Mouse (Mus musculus): ENCODE results near the gene Olfr1257. TPM values are rescaled to one million over a fixed set of nuclear protein-coding genes. Genes with fewer than 3 reads are reported as not detected.

Gene Olfr1257
- polyA plus RNA-seq (2015; fragmentation: Nextera tagmentation; extraction: Ambion mirVana) = not detected in 2 replicates

GRCm38 (mm10) chr2:89878137-89878536 lies at the start of gene Olfr1257:
TSS of gene Olfr1257 (plus strand) at chr2:89878437.

DNA sequence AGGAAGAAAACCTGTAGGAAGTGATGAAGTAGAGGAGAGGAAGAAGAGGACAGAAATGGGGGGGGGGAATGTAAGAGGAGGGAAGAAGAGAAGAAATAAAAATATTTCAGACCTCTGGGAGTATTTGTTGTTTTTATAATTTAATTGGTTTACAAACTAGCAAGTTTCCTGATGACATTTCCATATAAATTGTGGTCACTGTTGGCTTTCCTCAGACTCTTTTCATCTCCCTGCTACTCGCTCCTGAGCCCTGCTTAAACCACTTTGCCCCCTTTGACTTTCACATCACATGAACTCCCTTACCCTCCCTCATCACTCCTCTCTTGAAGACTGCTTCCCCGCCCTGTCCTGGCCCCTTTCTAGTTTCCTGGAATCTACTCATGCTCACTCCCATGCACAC lies 36.8 kb upstream of the Olfr1257 start, which contains the start of gene Olfr1256:
Olfr1256 (minus strand) TSS at position 101 of the 400 bp plus-strand sequence.

DNA sequence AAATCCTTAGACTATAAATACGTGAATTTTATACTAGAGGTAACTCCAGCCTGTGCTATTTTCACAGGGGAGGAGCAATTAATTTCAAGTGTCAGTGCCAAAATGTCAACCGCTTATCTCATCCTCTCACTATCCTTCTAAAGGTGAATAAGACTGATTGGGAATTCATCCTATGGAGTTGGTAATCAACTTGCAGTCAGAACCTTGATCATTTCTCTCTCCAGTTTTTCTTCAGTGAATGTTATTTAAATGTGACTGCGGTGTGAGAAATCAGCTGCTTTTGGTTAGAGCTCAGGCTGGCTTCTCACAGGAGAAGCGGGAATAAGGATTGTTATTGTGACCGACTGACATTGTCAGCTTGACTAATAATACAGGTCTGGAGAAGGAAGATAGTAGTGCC lies 30.1 kb upstream of the Olfr1257 start, which contains the start of gene Olfr48:
Olfr48 (minus strand) TSS at position 101 of the 400 bp plus-strand sequence.

DNA sequence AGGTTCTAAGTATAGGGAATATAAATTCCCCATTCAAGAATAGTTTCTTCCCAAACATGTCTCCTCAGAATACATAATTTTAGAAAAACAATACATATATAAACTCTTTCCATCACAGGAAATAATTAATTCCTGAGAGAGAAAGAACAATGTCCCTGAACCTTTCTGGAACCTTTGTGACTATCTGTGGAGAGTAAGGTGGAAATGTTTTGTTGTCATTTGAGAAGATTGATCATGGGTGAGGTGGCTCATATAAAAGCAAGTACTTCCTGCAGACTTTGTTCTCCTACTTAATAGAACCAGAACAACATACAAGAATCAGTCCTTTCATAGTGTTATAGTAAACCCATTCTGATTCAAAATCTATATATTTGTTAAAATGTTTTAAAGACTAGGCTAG lies 48.8 kb downstream of the Olfr1257 start, which contains the start of gene Olfr1258:
Olfr1258 (plus strand) TSS at position 301 of the 400 bp plus-strand sequence.

Other genes with a start within 250 kb of the Olfr1257 start
- not detected in 2 replicates for gene Olfr1249, start 243.5 kb upstream of the Olfr1257 start, polyA plus RNA-seq (2015; fragmentation: Nextera tagmentation; extraction: Ambion mirVana)
- gene Olfr1250, start 217.0 kb upstream of the Olfr1257 start, polyA plus RNA-seq (2015; fragmentation: Nextera tagmentation; extraction: Ambion mirVana) = not detected in 2 replicates
- gene Olfr1251, start 206.5 kb upstream of the Olfr1257 start, polyA plus RNA-seq (2015; fragmentation: Nextera tagmentation; extraction: Ambion mirVana) = not detected in 2 replicates
- not detected in 2 replicates for gene Olfr1252, start 153.4 kb upstream of the Olfr1257 start, polyA plus RNA-seq (2015; fragmentation: Nextera tagmentation; extraction: Ambion mirVana)
- not detected in 2 replicates for gene Olfr1253, start 121.3 kb upstream of the Olfr1257 start, polyA plus RNA-seq (2015; fragmentation: Nextera tagmentation; extraction: Ambion mirVana)
- not detected in 2 replicates for gene Olfr1254, start 84.8 kb upstream of the Olfr1257 start, polyA plus RNA-seq (2015; fragmentation: Nextera tagmentation; extraction: Ambion mirVana)
- not detected in 2 replicates for gene Olfr1255, start 66.4 kb upstream of the Olfr1257 start, polyA plus RNA-seq (2015; fragmentation: Nextera tagmentation; extraction: Ambion mirVana)
- gene Olfr1256, start 36.9 kb upstream of the Olfr1257 start, polyA plus RNA-seq (2015; fragmentation: Nextera tagmentation; extraction: Ambion mirVana) = not detected in 2 replicates
- 0.13 TPM in 1 of 2 replicates, not detected in the other for gene Olfr48, start 30.2 kb upstream of the Olfr1257 start, polyA plus RNA-seq (2015; fragmentation: Nextera tagmentation; extraction: Ambion mirVana)
- not detected in 2 replicates for gene Olfr1258, start 48.9 kb downstream of the Olfr1257 start, polyA plus RNA-seq (2015; fragmentation: Nextera tagmentation; extraction: Ambion mirVana)
- not detected in 2 replicates for gene Olfr1259, start 70.2 kb downstream of the Olfr1257 start, polyA plus RNA-seq (2015; fragmentation: Nextera tagmentation; extraction: Ambion mirVana)
- gene Olfr1260, start 95.9 kb downstream of the Olfr1257 start, polyA plus RNA-seq (2015; fragmentation: Nextera tagmentation; extraction: Ambion mirVana) = not detected in 2 replicates
- not detected in 2 replicates for gene Olfr1261, start 112.8 kb downstream of the Olfr1257 start, polyA plus RNA-seq (2015; fragmentation: Nextera tagmentation; extraction: Ambion mirVana)
- not detected in 2 replicates for gene Olfr1262, start 121.7 kb downstream of the Olfr1257 start, polyA plus RNA-seq (2015; fragmentation: Nextera tagmentation; extraction: Ambion mirVana)
- gene Olfr1263, start 133.7 kb downstream of the Olfr1257 start, polyA plus RNA-seq (2015; fragmentation: Nextera tagmentation; extraction: Ambion mirVana) = not detected in 2 replicates
- gene Olfr1264, start 147.1 kb downstream of the Olfr1257 start, polyA plus RNA-seq (2015; fragmentation: Nextera tagmentation; extraction: Ambion mirVana) = not detected in 2 replicates
- gene Olfr1265, start 156.9 kb downstream of the Olfr1257 start, polyA plus RNA-seq (2015; fragmentation: Nextera tagmentation; extraction: Ambion mirVana) = not detected in 2 replicates
- not detected in 2 replicates for gene Olfr140, start 185.2 kb downstream of the Olfr1257 start, polyA plus RNA-seq (2015; fragmentation: Nextera tagmentation; extraction: Ambion mirVana)
- gene Olfr1269, start 243.0 kb downstream of the Olfr1257 start, polyA plus RNA-seq (2015; fragmentation: Nextera tagmentation; extraction: Ambion mirVana) = not detected in 2 replicates

Measured in neural tube, postnatal 0 days (tissue).